ENCODE assay signal across 7 mouse cellular contexts in genomic region chr13:55212011-55212360, GRCm38 (mm10). TPM values are rescaled to one million over a fixed set of nuclear protein-coding genes. Genes with fewer than 3 reads are reported as not detected.
DNase-seq lines count a peak whose midpoint lies in the region; ATAC-seq lines count a peak whose summit lies in the region.

No protein-coding gene starts in this region.

- peaks cover 13% of the 10 kb centered on the region for H3K4me1 ChIP-seq in embryonic facial prominence, embryonic 11.5 days (ENCODE audit: control insufficient read depth, insufficient read depth, low read length)
- peaks cover 44% of the 10 kb centered on the region for H3K4me1 ChIP-seq in limb, embryonic 12.5 days (replicated peaks)
- peaks cover 46% of the 10 kb centered on the region for H3K4me1 ChIP-seq in midbrain, embryonic 14.5 days (ENCODE audit: control insufficient read depth, insufficient read depth, low read length)

- ATAC-seq in embryonic facial prominence, embryonic 11.5 days (replicated peaks; ENCODE audit: insufficient number of reproducible peaks, low FRiP score, low TSS enrichment, low read depth) = peak; percentile 24
- peak; percentile 63 for ATAC-seq in limb, embryonic 12.5 days (ENCODE audit: insufficient number of reproducible peaks, insufficient read depth, low FRiP score, low TSS enrichment, low read depth)
- ATAC-seq in midbrain, embryonic 14.5 days (ENCODE audit: low FRiP score, low TSS enrichment) = peak; percentile 63

- H3K27me3 ChIP-seq in embryonic facial prominence, embryonic 11.5 days (ENCODE audit: control insufficient read depth, insufficient read depth, low read length) = no peaks in the 10 kb centered on the region; the same call in 1 of the 2 replicates
- H3K27me3 ChIP-seq in limb, embryonic 12.5 days = no peaks in the 10 kb centered on the region
- H3K27me3 ChIP-seq in midbrain, embryonic 14.5 days (ENCODE audit: control insufficient read depth, insufficient read depth, low read length) = no peaks in the 10 kb centered on the region

- intact Hi-C loops in heart, postnatal 36 days (cut with DNase I) = no loop called here

- peak overlapping the region; percentile 98 for H3K27ac ChIP-seq in embryonic facial prominence, embryonic 11.5 days (replicated peaks; ENCODE audit: low read depth, low read length)
- H3K27ac ChIP-seq in limb, embryonic 12.5 days = peak overlapping the region; percentile 99
- H3K27ac ChIP-seq in midbrain, embryonic 14.5 days (replicated peaks; ENCODE audit: low read depth, low read length) = peak overlapping the region; percentile 97

- WGBS in embryonic facial prominence, embryonic 11.5 days = 2% methylated on average over 13 of the region's 32 CpGs
- WGBS in limb, embryonic 12.5 days = 0% methylated on average over 7 of the region's 32 CpGs
- 0% methylated on average over 13 of the region's 32 CpGs for WGBS in midbrain, embryonic 14.5 days

- peak; percentile 65 for DNase-seq in right cerebral cortex, adult 18-20 months
- no peak for DNase-seq in right cerebral cortex, postnatal 25 days
- peak; percentile 69 for DNase-seq in embryonic facial prominence, embryonic 11.5 days (ENCODE audit: low spot score)
- DNase-seq in heart, postnatal 36 days = peak; percentile 59 to 86
- peak; percentile 79 for DNase-seq in midbrain, embryonic 14.5 days
- DNase-seq in urinary bladder, postnatal 14 days (ENCODE audit: low spot score) = peak; percentile 43

- H3K9ac ChIP-seq in embryonic facial prominence, embryonic 11.5 days (replicated peaks; ENCODE audit: low read length) = peak overlapping the region; percentile 97
- H3K9ac ChIP-seq in limb, embryonic 12.5 days (replicated peaks) = peak overlapping the region; percentile 94
- peak overlapping the region; percentile 94 for H3K9ac ChIP-seq in midbrain, embryonic 14.5 days (replicated peaks; ENCODE audit: low read length)

- peaks cover 2% of the 10 kb centered on the region; the same call in 1 of the 2 replicates for H3K36me3 ChIP-seq in embryonic facial prominence, embryonic 11.5 days (replicated peaks; ENCODE audit: control insufficient read depth, insufficient read depth, low read depth, low read length)
- peaks cover 34% of the 10 kb centered on the region for H3K36me3 ChIP-seq in limb, embryonic 12.5 days
- H3K36me3 ChIP-seq in midbrain, embryonic 14.5 days (ENCODE audit: control insufficient read depth, insufficient read depth, low read length) = peaks cover 32% of the 10 kb centered on the region

- H3K4me2 ChIP-seq in embryonic facial prominence, embryonic 11.5 days (ENCODE audit: low read depth, low read length) = peak overlapping the region; percentile 92
- peak overlapping the region; percentile 80 for H3K4me2 ChIP-seq in limb, embryonic 12.5 days
- H3K4me2 ChIP-seq in midbrain, embryonic 14.5 days (ENCODE audit: low read length) = peak overlapping the region; percentile 90

- peak overlapping the region; percentile 80 for H3K4me3 ChIP-seq in embryonic facial prominence, embryonic 11.5 days (ENCODE audit: low read depth, low read length)
- H3K4me3 ChIP-seq in limb, embryonic 12.5 days (replicated peaks) = peak overlapping the region; percentile 86
- H3K4me3 ChIP-seq in midbrain, embryonic 14.5 days (replicated peaks; ENCODE audit: low read depth, low read length) = peak overlapping the region; percentile 79

- no peaks in the 10 kb centered on the region for H3K9me3 ChIP-seq in embryonic facial prominence, embryonic 11.5 days (replicated peaks; ENCODE audit: control insufficient read depth, low read length)
- H3K9me3 ChIP-seq in limb, embryonic 12.5 days = no peaks in the 10 kb centered on the region
- H3K9me3 ChIP-seq in midbrain, embryonic 14.5 days (ENCODE audit: control insufficient read depth, low read length) = no peaks in the 10 kb centered on the region

RNA-seq across cellular contexts. Expression of gene Nsd1, which starts 2.4 kb away (rescaled TPM):
- polyA plus RNA-seq in embryonic facial prominence, embryonic 11.5 days (2014; fragmentation: Nextera tagmentation; extraction: Ambion mirVana) = 62.3 and 67.4 TPM in 2 replicates
- 10 to 100 TPM; 57.8 to 62.0 TPM for total RNA-seq in heart, postnatal 36 days (2021)
- 81.3 and 91.8 TPM in 2 replicates for polyA plus RNA-seq in limb, embryonic 12.5 days (2016; fragmentation: Nextera tagmentation; extraction: Ambion mirVana)
- 72.6 and 76.6 TPM in 2 replicates for polyA plus RNA-seq in midbrain, embryonic 14.5 days (2014; fragmentation: Nextera tagmentation; extraction: Ambion mirVana)

RNA-seq across cellular contexts. Expression of gene Fgfr4, which starts 59.5 kb away (rescaled TPM):
- polyA plus RNA-seq in embryonic facial prominence, embryonic 11.5 days (2014; fragmentation: Nextera tagmentation; extraction: Ambion mirVana) = 1.4 and 1.6 TPM in 2 replicates
- total RNA-seq in heart, postnatal 36 days (2021) = under 1 TPM; 0.36 to 0.73 TPM
- polyA plus RNA-seq in limb, embryonic 12.5 days (2016; fragmentation: Nextera tagmentation; extraction: Ambion mirVana) = 6.1 and 7.4 TPM in 2 replicates
- 0.38 and 0.99 TPM in 2 replicates for polyA plus RNA-seq in midbrain, embryonic 14.5 days (2014; fragmentation: Nextera tagmentation; extraction: Ambion mirVana)
